Mouse (Mus musculus): ENCODE results near the gene Npffr2.
"Not testable (repeated sequence)": the region's sequence is repeated elsewhere in the genome, so short reads cannot be mapped to it uniquely, and the experiment has no call there.

Npffr2 gene

GRCm38 (mm10) chr5:89526878-89527578 lies at the start of gene Npffr2:
Gene Npffr2 (plus strand): TSS chr5:89527429.
- DNase-seq: peak; percentile 44

- no peak for DNase-seq
These were observed 34.7 kb upstream of the Npffr2 start for GRCm38 (mm10) chr5:89492560-89492959.

GRCm38 (mm10) chr5:89500182-89500581 lies 27.0 kb upstream of the Npffr2 start:
- peak; percentile 33 for DNase-seq

- no peak for DNase-seq
These were observed 8.6 kb upstream of the Npffr2 start for GRCm38 (mm10) chr5:89518641-89519040.

- DNase-seq: no peak
These were observed 949 bp upstream of the Npffr2 start for GRCm38 (mm10) chr5:89526181-89526778.

- DNase-seq: no peak
These were observed 1.7 kb downstream of the Npffr2 start for GRCm38 (mm10) chr5:89528951-89529350.

- DNase-seq: no peak
These were observed 2.2 kb downstream of the Npffr2 start for GRCm38 (mm10) chr5:89529391-89529790.

- DNase-seq: no peak
These were observed 8.8 kb downstream of the Npffr2 start for GRCm38 (mm10) chr5:89536018-89536417.

- DNase-seq: no peak
These were observed 15.2 kb downstream of the Npffr2 start for GRCm38 (mm10) chr5:89542472-89542871.

- DNase-seq: peak; percentile 74
These were observed 16.2 kb downstream of the Npffr2 start for GRCm38 (mm10) chr5:89543476-89543875.

GRCm38 (mm10) chr5:89559118-89559517 lies 31.9 kb downstream of the Npffr2 start:
- DNase-seq: not testable (repeated sequence)

GRCm38 (mm10) chr5:89561381-89561780 lies 34.2 kb downstream of the Npffr2 start:
- no peak for DNase-seq

GRCm38 (mm10) chr5:89578678-89579077 lies 51.4 kb downstream of the Npffr2 start:
- DNase-seq: no peak

GRCm38 (mm10) chr5:89579181-89579580 lies 52.0 kb downstream of the Npffr2 start:
- no peak for DNase-seq

- no peak for DNase-seq
These were observed 53.9 kb downstream of the Npffr2 start for GRCm38 (mm10) chr5:89581143-89581542.

GRCm38 (mm10) chr5:89581742-89582366 lies 54.6 kb downstream of the Npffr2 start:
- no peak for DNase-seq

GRCm38 (mm10) chr5:89585021-89585420 lies 57.8 kb downstream of the Npffr2 start:
- no peak for DNase-seq

GRCm38 (mm10) chr5:89592301-89592700 lies 65.1 kb downstream of the Npffr2 start:
- DNase-seq: no peak

GRCm38 (mm10) chr5:89611322-89612015 lies 84.2 kb downstream of the Npffr2 start:
- DNase-seq: no peak

GRCm38 (mm10) chr5:89612262-89612661 lies 85.0 kb downstream of the Npffr2 start:
- no peak for DNase-seq

GRCm38 (mm10) chr5:89631599-89631998 lies 104.4 kb downstream of the Npffr2 start:
- no peak for DNase-seq

All from kidney, postnatal 10 days (tissue).